Mouse (Mus musculus): ENCODE measurements around the gene Gnpnat1. TPM values are rescaled to one million over a fixed set of nuclear protein-coding genes. Genes with fewer than 3 reads are reported as not detected.

Gnpnat1 gene
- total and polyA plus RNA-seq, 2 experiments, result 23.5 to 115 TPM

DNA sequence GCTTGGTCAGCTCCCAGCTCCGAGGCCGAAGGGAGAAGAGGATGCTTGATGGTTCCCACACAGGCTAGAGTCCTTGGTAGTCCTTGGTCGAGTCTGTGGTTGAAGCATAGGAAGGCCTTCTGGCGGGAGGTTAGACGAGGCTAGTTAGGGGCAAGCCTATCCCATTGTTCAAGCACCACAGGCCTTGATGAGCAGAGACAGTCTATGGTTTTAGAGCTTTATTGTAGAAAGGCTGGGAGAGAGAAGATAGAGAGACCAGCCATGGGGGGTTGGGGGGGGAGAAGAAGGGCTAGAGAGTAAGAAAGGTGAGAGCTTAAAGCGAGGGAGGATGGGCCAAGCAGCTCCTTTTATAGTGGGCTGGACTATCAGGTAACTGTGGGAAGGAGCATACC is 39.5 kb downstream of the Gnpnat1 start:
- Histone ChIP-seq H3K9ac (ENCODE audit: low read depth, low read length) (0 out of 2 replicates have a peak overlapping the region, but pooled peaks have one; percentile 18), H3K36me3 (ENCODE audit: control insufficient read depth, insufficient read depth, low read length) (peaks cover 13% of the 10 kb centered on the region), H3K4me1 (ENCODE audit: control insufficient read depth, insufficient read depth, low read length) (peaks cover 3% of the 10 kb centered on the region; the same call in 1 of the 2 replicates), H3K27ac (replicated peaks; ENCODE audit: insufficient read depth, low read depth, low read length) (peak overlapping the region; percentile 57), H3K27me3 (ENCODE audit: control insufficient read depth, insufficient read depth, low read length) (no peaks in the 10 kb centered on the region), H3K79me2 (ENCODE audit: control insufficient read depth, insufficient read depth, low read length) (no peaks in the 10 kb centered on the region), H3K4me3 (ENCODE audit: insufficient read depth, low read depth, low read length) (no peak overlapping the region)
- WGBS, result 84% methylated on average over 6 of the region's 6 CpGs
- TF ChIP-seq POLR2A (IDR thresholded peaks at IDR 0.05; ENCODE audit: extremely low read depth, insufficient read depth, low read length) (no peak), CTCF (IDR thresholded peaks at IDR 0.05; ENCODE audit: low read depth, low read length) (no peak)
- no peak for DNase-seq (ENCODE audit: extremely low read depth, low read depth, low spot score)

DNA sequence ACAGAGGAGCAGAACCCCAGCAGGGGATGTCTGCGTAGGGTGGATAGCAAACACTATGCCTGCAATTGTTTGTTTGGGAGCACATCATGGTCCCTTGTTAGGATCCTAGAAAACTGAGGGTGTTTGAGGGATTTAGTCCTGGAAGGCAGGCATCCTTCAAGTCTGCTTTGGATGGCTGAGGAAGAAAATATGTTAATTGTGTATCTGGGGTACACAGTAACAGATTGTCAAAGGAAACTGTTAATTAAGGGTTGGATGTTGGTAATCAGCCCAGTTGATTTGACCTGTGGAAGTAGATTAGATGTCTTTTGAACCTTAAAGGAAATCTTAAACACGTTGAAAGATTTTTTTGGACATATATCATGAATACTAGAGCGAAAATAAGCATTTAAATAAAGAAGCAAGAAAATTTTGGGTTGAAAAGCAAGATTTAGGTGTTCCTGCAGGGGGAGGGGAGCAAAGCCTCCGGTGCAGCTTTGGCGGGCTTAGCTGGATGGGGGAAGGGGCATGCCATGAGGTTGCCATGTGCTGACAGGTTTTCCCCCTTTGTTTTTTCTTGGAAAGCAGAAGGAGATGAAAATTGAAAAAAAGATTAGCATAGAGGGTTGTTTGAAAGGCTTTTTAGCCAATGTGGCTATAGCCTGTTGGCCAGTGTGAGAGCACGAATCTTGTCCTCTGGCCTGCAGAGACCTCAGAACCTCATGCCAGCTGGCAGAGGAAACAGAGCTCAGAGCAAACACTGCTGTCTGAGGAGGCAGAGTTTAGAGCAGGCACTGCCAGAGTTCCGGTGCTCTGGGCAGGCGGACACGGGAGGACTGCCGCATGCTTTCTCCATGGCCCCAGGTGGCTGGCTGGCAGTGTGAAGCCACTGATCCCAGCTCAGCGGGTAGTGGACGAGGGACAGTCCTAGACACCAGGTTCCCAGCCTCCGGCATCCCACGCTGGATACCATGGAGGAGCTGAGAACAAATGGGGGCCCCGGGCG is 40.2 kb downstream of the Gnpnat1 start:
- DNase-seq (ENCODE audit: extremely low read depth, low read depth, low spot score), result peak; percentile 96
- H3K27me3 ChIP-seq (ENCODE audit: control insufficient read depth, insufficient read depth, low read length), result no peaks in the 10 kb centered on the region
- H3K4me1 ChIP-seq (ENCODE audit: control insufficient read depth, insufficient read depth, low read length), result peaks cover 3% of the 10 kb centered on the region; the same call in 1 of the 2 replicates
- peaks cover 8% of the 10 kb centered on the region for H3K36me3 ChIP-seq (ENCODE audit: control insufficient read depth, insufficient read depth, low read length)
- no peak overlapping the region for H3K4me3 ChIP-seq (ENCODE audit: insufficient read depth, low read depth, low read length)
- peak overlapping the region; percentile 57 for H3K27ac ChIP-seq (replicated peaks; ENCODE audit: insufficient read depth, low read depth, low read length)
- H3K9ac ChIP-seq (ENCODE audit: low read depth, low read length), result 0 out of 2 replicates have a peak overlapping the region, but pooled peaks have one; percentile 18
- WGBS, result 36% methylated on average over 16 of the region's 16 CpGs
- H3K79me2 ChIP-seq (ENCODE audit: control insufficient read depth, insufficient read depth, low read length), result no peaks in the 10 kb centered on the region
- no peak for TF ChIP-seq POLR2A (IDR thresholded peaks at IDR 0.05; ENCODE audit: extremely low read depth, insufficient read depth, low read length)
- peak; percentile 6; the same call in 1 of the 2 replicates for TF ChIP-seq CTCF (IDR thresholded peaks at IDR 0.05; ENCODE audit: low read depth, low read length)

DNA sequence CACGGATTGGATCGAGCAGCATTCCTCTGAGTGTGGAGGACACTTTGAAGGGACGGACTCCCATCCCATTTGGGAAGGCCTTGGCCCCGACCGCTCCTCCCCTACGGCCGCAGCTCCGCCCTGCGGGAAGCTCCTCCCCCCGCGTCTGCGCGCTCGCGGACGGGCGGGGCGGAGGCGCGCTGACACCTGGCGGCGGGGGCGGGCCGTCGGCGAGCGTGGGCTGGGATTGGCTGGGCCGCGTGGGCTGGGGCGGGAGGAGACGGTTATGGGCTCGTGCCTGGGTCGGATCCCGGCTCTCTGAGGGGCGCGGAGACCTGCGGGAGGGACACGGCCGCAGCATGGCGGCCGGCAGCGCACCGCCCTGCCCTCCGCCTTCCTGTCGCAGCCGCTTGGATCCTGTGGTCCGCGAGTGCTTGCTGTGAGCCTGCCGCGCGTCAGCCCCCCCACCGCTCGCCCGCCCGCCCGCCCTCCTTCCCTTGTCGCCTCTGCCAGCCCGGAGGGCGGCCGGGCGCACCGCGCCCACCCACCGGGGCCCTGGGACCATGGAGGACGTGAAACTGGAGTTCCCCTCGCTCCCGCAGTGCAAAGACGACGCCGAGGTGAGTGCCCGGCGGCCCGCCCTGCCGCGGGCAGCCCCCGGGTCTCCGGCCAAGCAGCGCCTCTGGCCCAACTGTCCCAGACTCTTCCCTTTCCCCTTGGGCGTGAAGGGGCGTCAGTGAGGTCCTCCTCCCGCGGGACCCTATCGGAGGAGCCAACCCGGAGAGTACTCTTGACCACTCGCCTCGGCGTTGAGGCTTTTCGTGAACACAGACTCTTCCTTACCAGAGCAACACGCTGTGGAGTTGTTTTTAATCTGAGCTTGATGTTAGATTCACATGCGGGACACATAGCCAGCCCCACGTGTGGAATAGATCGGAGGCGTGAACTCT is 53.5 kb downstream of the Gnpnat1 start, which contains the start of gene Styx:
Styx (plus strand) TSS at position 163 of the 929 bp plus-strand sequence.
- Histone ChIP-seq H3K27ac (replicated peaks; ENCODE audit: insufficient read depth, low read depth, low read length) (peak within 1 kb of the TSS; percentile 20), H3K27me3 (ENCODE audit: control insufficient read depth, insufficient read depth, low read length) (no peaks in the 10 kb centered on the region), H3K4me3 (ENCODE audit: insufficient read depth, low read depth, low read length) (peak within 1 kb of the TSS; percentile 91), H3K9ac (ENCODE audit: low read depth, low read length) (peak within 1 kb of the TSS; percentile 77), H3K36me3 (ENCODE audit: control insufficient read depth, insufficient read depth, low read length) (peaks cover 20% of the 10 kb centered on the region), H3K79me2 (ENCODE audit: control insufficient read depth, insufficient read depth, low read length) (peaks cover 9% of the 10 kb centered on the region; the same call in 1 of the 2 replicates), H3K4me1 (ENCODE audit: control insufficient read depth, insufficient read depth, low read length) (peaks cover 3% of the 10 kb centered on the region)
- peak; percentile 73 for DNase-seq (ENCODE audit: extremely low read depth, low read depth, low spot score)
- WGBS, result under 1% methylated on average over 88 of the region's 93 CpGs
- TF ChIP-seq POLR2A (IDR thresholded peaks at IDR 0.05; ENCODE audit: extremely low read depth, insufficient read depth, low read length) (peak; percentile 50), CTCF (IDR thresholded peaks at IDR 0.05; ENCODE audit: low read depth, low read length) (no peak)

DNA sequence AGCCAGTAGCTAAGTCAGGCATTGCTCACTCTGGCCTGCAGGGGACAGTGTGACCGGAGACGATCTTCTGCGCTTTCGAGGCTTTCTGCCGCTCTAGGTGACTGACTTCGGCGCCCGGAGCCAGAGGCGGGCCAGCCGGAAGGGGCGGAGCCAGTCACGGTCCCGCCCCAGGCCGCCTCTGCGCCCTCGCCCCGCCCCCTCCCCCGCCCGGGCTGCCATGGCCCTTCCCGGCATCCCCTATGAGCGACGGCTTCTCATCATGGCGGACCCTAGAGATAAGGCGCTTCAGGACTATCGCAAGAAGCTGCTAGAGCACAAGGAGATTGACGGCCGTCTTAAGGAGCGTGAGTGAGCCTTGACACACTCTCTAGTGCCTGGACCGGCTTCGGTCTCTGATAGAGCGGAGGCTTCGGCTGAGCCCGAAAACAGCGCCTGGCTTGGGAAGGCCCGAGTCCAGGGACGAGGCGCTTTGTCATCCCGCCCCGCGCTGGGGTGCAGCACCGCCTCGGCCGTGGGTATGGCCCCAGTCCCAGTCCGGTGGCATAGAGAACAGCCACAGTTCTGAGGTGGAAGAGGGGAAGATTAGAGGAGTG is 75.0 kb downstream of the Gnpnat1 start, which contains the start of gene Psmc6:
Psmc6 (plus strand) TSS at position 200 of the 593 bp plus-strand sequence.
- H3K4me3 ChIP-seq (ENCODE audit: insufficient read depth, low read depth, low read length), result peak within 1 kb of the TSS; percentile 94
- H3K79me2 ChIP-seq (ENCODE audit: control insufficient read depth, insufficient read depth, low read length), result peaks cover 9% of the 10 kb centered on the region; the same call in 1 of the 2 replicates
- peak; percentile 85 for DNase-seq (ENCODE audit: extremely low read depth, low read depth, low spot score)
- H3K36me3 ChIP-seq (ENCODE audit: control insufficient read depth, insufficient read depth, low read length), result peaks cover 25% of the 10 kb centered on the region
- peak; percentile 92 for TF ChIP-seq CTCF (IDR thresholded peaks at IDR 0.05; ENCODE audit: low read depth, low read length)
- TF ChIP-seq POLR2A (IDR thresholded peaks at IDR 0.05; ENCODE audit: extremely low read depth, insufficient read depth, low read length), result peak; percentile 71
- H3K27me3 ChIP-seq (ENCODE audit: control insufficient read depth, insufficient read depth, low read length), result no peaks in the 10 kb centered on the region
- H3K4me1 ChIP-seq (ENCODE audit: control insufficient read depth, insufficient read depth, low read length), result no peaks in the 10 kb centered on the region; the same call in 1 of the 2 replicates
- WGBS, result under 1% methylated on average over 44 of the region's 44 CpGs
- peak within 1 kb of the TSS; percentile 93 for H3K9ac ChIP-seq (ENCODE audit: low read depth, low read length)
- peak within 1 kb of the TSS; percentile 84 for H3K27ac ChIP-seq (replicated peaks; ENCODE audit: insufficient read depth, low read depth, low read length)
